Mouse (Mus musculus) liver, embryonic 13.5 days (tissue): ENCODE measurements around the gene Rcan2. TPM values are rescaled to one million over a fixed set of nuclear protein-coding genes. Genes with fewer than 3 reads are reported as not detected.

ENCODE experiments used
- ATAC-seq: fragments of 200-750 bp; cut with Nextera tagmentation; 2 replicates; pipeline ENCODE4 v1.8.0; 2017; ENCODE audit warnings: low read depth, mild to moderate bottlenecking, moderate number of reproducible peaks, moderate library complexity
- DNase-seq: peaks from one replicate; pipeline ENCODE4 v3.0.0; 2022
- H3K27ac ChIP-seq: fragments of 300-500 bp; sonication (generic); 2 replicates; pipeline ENCODE4 v1.5.1; 2015; ENCODE audit warnings: moderate library complexity, mild to moderate bottlenecking, inconsistent platforms
- H3K27me3 ChIP-seq: fragments of 300-500 bp; sonication (generic); 2 replicates; pipeline ENCODE4 v1.6.1; 2015; ENCODE audit warnings: mild to moderate bottlenecking, inconsistent platforms
- H3K36me3 ChIP-seq: fragments of 300-500 bp; sonication (generic); 2 replicates; pipeline ENCODE4 v1.6.1; 2015; ENCODE audit warnings: mild to moderate bottlenecking, inconsistent platforms
- H3K4me1 ChIP-seq: fragments of 300-500 bp; sonication (generic); replicated peaks from 2 replicates; pipeline ENCODE4 v1.6.1; 2015; ENCODE audit warnings: inconsistent platforms
- H3K4me2 ChIP-seq: fragments of 300-500 bp; sonication (generic); 2 replicates; pipeline ENCODE4 v1.6.1; 2015; ENCODE audit warnings: inconsistent platforms, mild to moderate bottlenecking, moderate library complexity
- H3K4me3 ChIP-seq: fragments of 300-500 bp; sonication (generic); replicated peaks from 2 replicates; pipeline ENCODE4 v1.5.1; 2015; ENCODE audit warnings: mild to moderate bottlenecking, inconsistent platforms
- H3K9ac ChIP-seq: fragments of 300-500 bp; sonication (generic); 2 replicates; pipeline ENCODE4 v1.6.1; 2015; ENCODE audit warnings: mild to moderate bottlenecking, inconsistent platforms
- H3K9me3 ChIP-seq: fragments of 300-500 bp; sonication (generic); replicated peaks from 2 replicates; pipeline ENCODE4 v1.6.1; 2016; ENCODE audit warnings: inconsistent platforms
- WGBS: fragments of 180-500 bp; shearing (Covaris S2); methylation state at CpG from one replicate; pipeline ENCODE4 v1.1.7; 2015; ENCODE audit not compliant: insufficient replicate concordance; 5-methylcytosine and 5-hydroxymethylcytosine counted together
- polyA plus RNA-seq: library from polyadenylated mRNA; unstranded; fragments of >200 nt; fragmentation: Nextera tagmentation; extraction: Ambion mirVana; gene quantifications from 2 replicates; pipeline ENCODE4 v1.2.1, GENCODE M21; 2015

Rcan2 gene
- 1.1 and 1.2 TPM in 2 replicates for polyA plus RNA-seq

- Histone ChIP-seq H3K27ac (no peak within 1 kb of the TSS), H3K36me3 (no peaks in the 10 kb centered on the region), H3K27me3 (peaks cover 25% of the 10 kb centered on the region), H3K4me1 (peaks cover 4% of the 10 kb centered on the region; the same call in 1 of the 2 replicates), H3K4me3 (peak within 1 kb of the TSS; percentile 51), H3K9me3 (no peaks in the 10 kb centered on the region), H3K4me2 (peak within 1 kb of the TSS; percentile 66), H3K9ac (no peak within 1 kb of the TSS)
- ATAC-seq (peak; percentile 57; the same call in 1 of the 2 replicates), DNase-seq (no peak)
- 1% methylated on average over 7 of the region's 7 CpGs for WGBS
Measured at GRCm38 (mm10) chr17:43801077-43801476, at the start of gene Rcan2. Rcan2 (plus strand) TSS chr17:43801351.

- WGBS = 52% methylated on average over 1 of the region's 1 CpGs
- no peak overlapping the region for H3K9ac ChIP-seq
- no peaks in the 10 kb centered on the region for H3K36me3 ChIP-seq
- no peak overlapping the region for H3K4me2 ChIP-seq
- H3K9me3 ChIP-seq = no peaks in the 10 kb centered on the region
- no peak overlapping the region for H3K4me3 ChIP-seq
- H3K27me3 ChIP-seq = no peaks in the 10 kb centered on the region
- ATAC-seq (no peak), DNase-seq (no peak)
- H3K27ac ChIP-seq = no peak overlapping the region
- H3K4me1 ChIP-seq = no peaks in the 10 kb centered on the region
Measured at GRCm38 (mm10) chr17:43752811-43753210, 48.3 kb upstream of the Rcan2 start.

GRCm38 (mm10) chr17:43754687-43755086, 46.5 kb upstream of the Rcan2 start:
- 54% methylated on average over 5 of the region's 5 CpGs for WGBS
- Histone ChIP-seq H3K9me3 (no peaks in the 10 kb centered on the region), H3K9ac (no peak overlapping the region), H3K4me2 (no peak overlapping the region), H3K27me3 (no peaks in the 10 kb centered on the region), H3K4me1 (no peaks in the 10 kb centered on the region), H3K36me3 (no peaks in the 10 kb centered on the region), H3K4me3 (no peak overlapping the region), H3K27ac (no peak overlapping the region)
- DNase-seq (no peak), ATAC-seq (no peak)

GRCm38 (mm10) chr17:43758607-43759259, 42.4 kb upstream of the Rcan2 start:
- no peak overlapping the region for H3K4me2 ChIP-seq
- no peak overlapping the region for H3K9ac ChIP-seq
- ATAC-seq = no peak
- no peak for DNase-seq
- H3K27me3 ChIP-seq = no peaks in the 10 kb centered on the region
- WGBS = 48% methylated on average over 15 of the region's 15 CpGs
- no peaks in the 10 kb centered on the region for H3K4me1 ChIP-seq
- no peaks in the 10 kb centered on the region for H3K36me3 ChIP-seq
- no peak overlapping the region for H3K27ac ChIP-seq
- no peak overlapping the region for H3K4me3 ChIP-seq
- no peaks in the 10 kb centered on the region for H3K9me3 ChIP-seq

- DNase-seq = no peak
- H3K9ac ChIP-seq = no peak overlapping the region
- WGBS = 67% methylated on average over 4 of the region's 4 CpGs
- H3K4me3 ChIP-seq = no peak overlapping the region
- ATAC-seq = no peak
- H3K36me3 ChIP-seq = no peaks in the 10 kb centered on the region
- H3K27me3 ChIP-seq = no peaks in the 10 kb centered on the region
- H3K27ac ChIP-seq = no peak overlapping the region
- no peaks in the 10 kb centered on the region for H3K9me3 ChIP-seq
- no peak overlapping the region for H3K4me2 ChIP-seq
- no peaks in the 10 kb centered on the region for H3K4me1 ChIP-seq
Measured at GRCm38 (mm10) chr17:43784531-43784930, 16.6 kb upstream of the Rcan2 start.

- no peak overlapping the region for H3K27ac ChIP-seq
- no peaks in the 10 kb centered on the region for H3K9me3 ChIP-seq
- no peak overlapping the region for H3K9ac ChIP-seq
- H3K36me3 ChIP-seq = no peaks in the 10 kb centered on the region
- WGBS = 76% methylated on average over 5 of the region's 5 CpGs
- no peak overlapping the region for H3K4me2 ChIP-seq
- no peaks in the 10 kb centered on the region for H3K27me3 ChIP-seq
- DNase-seq (no peak), ATAC-seq (no peak)
- H3K4me1 ChIP-seq = no peaks in the 10 kb centered on the region
- no peak overlapping the region for H3K4me3 ChIP-seq
Measured at GRCm38 (mm10) chr17:43788222-43788621, 12.9 kb upstream of the Rcan2 start.

GRCm38 (mm10) chr17:43789376-43789775, 11.8 kb upstream of the Rcan2 start:
- no peak overlapping the region for H3K9ac ChIP-seq

GRCm38 (mm10) chr17:43791751-43792150, 9.4 kb upstream of the Rcan2 start:
- Histone ChIP-seq H3K27me3 (no peaks in the 10 kb centered on the region), H3K4me3 (no peak overlapping the region), H3K36me3 (no peaks in the 10 kb centered on the region), H3K27ac (no peak overlapping the region), H3K9me3 (no peaks in the 10 kb centered on the region), H3K9ac (no peak overlapping the region), H3K4me1 (no peaks in the 10 kb centered on the region), H3K4me2 (no peak overlapping the region)
- whole genome bisulfite sequencing = 72% methylated on average over 3 of the region's 3 CpGs
- ATAC-seq = no peak
- DNase-seq = no peak

More at GRCm38 (mm10) chr17:43789376-43789775, 11.8 kb upstream of the Rcan2 start:
- Histone ChIP-seq H3K27me3 (no peaks in the 10 kb centered on the region), H3K4me3 (no peak overlapping the region), H3K4me1 (no peaks in the 10 kb centered on the region), H3K4me2 (no peak overlapping the region), H3K36me3 (no peaks in the 10 kb centered on the region), H3K9me3 (no peaks in the 10 kb centered on the region), H3K27ac (no peak overlapping the region)
- ATAC-seq (no peak), DNase-seq (no peak)

GRCm38 (mm10) chr17:43794731-43795280, 6.3 kb upstream of the Rcan2 start:
- no peaks in the 10 kb centered on the region for H3K27me3 ChIP-seq
- no peak overlapping the region for H3K4me3 ChIP-seq
- no peaks in the 10 kb centered on the region for H3K4me1 ChIP-seq
- DNase-seq (no peak), ATAC-seq (no peak)
- H3K4me2 ChIP-seq = no peak overlapping the region
- no peak overlapping the region for H3K27ac ChIP-seq
- H3K9ac ChIP-seq = no peak overlapping the region
- no peaks in the 10 kb centered on the region for H3K9me3 ChIP-seq
- H3K36me3 ChIP-seq = no peaks in the 10 kb centered on the region
- WGBS = 40% methylated on average over 1 of the region's 1 CpGs

GRCm38 (mm10) chr17:43801595-43802373, 633 bp downstream of the Rcan2 start:
- ATAC-seq (peak; percentile 62), DNase-seq (no peak)
- Histone ChIP-seq H3K4me2 (peak overlapping the region; percentile 66), H3K27ac (no peak overlapping the region), H3K36me3 (no peaks in the 10 kb centered on the region), H3K27me3 (peaks cover 25% of the 10 kb centered on the region), H3K9ac (no peak overlapping the region), H3K4me3 (peak overlapping the region; percentile 51), H3K4me1 (peaks cover 4% of the 10 kb centered on the region; the same call in 1 of the 2 replicates), H3K9me3 (no peaks in the 10 kb centered on the region)
- WGBS = under 1% methylated on average over 50 of the region's 55 CpGs

GRCm38 (mm10) chr17:43802414-43802813, 1.3 kb downstream of the Rcan2 start:
- H3K4me3 ChIP-seq = peak overlapping the region; percentile 51
- H3K27me3 ChIP-seq = peaks cover 25% of the 10 kb centered on the region
- no peak overlapping the region for H3K9ac ChIP-seq
- no peak overlapping the region for H3K27ac ChIP-seq
- H3K4me1 ChIP-seq = peaks cover 4% of the 10 kb centered on the region; the same call in 1 of the 2 replicates
- 46% methylated on average over 11 of the region's 11 CpGs for WGBS
- H3K4me2 ChIP-seq = peak overlapping the region; percentile 66
- ATAC-seq = no peak
- H3K9me3 ChIP-seq = no peaks in the 10 kb centered on the region
- no peak for DNase-seq
- no peaks in the 10 kb centered on the region for H3K36me3 ChIP-seq
